Mouse (Mus musculus) urinary bladder, postnatal 36 days (tissue): ENCODE measurements around the gene Ap5b1.

ENCODE experiments used
- DNase-seq, 2 experiments: peaks; one replicate each; pipeline ENCODE4 v3.0.0; 2022; ENCODE audit warnings: low spot score in 2 of 2, mixed read lengths in 1 of 2

The Ap5b1 gene

GRCm38 (mm10) chr19:5567534-5568469 is at the start of gene Ap5b1:
Gene Ap5b1 (plus strand): TSS chr19:5568025.
- peak; percentile 87 to 90 for DNase-seq

DNA sequence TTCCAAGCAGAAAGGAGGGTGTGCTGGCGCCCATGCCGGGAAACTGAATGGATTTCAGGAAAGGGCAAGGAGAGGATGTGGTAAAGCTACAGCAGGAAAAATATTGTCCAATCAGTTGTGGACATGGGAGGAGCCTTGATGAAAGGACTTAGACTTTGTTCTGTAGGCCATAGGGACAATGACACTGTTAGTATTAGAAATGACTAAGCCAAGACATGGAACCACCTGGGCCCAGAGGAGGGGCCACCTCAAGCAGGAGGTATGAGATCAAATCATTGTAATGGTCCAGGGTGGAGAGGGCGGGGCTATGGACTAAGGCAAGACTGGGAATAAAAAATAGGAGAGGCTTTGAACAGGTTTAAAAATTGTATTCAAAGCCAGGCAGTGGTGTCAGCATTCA is 49.1 kb upstream of the Ap5b1 start:
- no peak for DNase-seq

DNA sequence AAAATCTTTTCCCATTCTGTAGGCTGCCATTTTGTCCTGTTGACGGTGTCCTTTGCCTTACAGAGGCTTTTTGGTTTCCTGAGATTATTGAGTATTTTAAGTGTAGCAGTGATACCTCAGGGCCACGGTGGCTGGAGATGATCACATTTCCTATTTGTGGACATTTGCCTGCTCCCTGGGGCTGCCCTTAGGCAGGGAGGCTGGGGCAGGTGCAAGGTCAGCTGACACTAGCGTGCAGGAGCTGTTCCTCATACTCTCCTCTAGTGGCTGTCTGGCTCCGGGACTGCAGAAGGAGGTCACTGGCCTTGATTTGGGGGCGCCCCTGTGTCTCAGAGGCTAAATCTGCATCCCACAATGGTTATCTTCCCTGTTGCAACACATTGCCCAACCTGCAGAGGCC is 42.6 kb upstream of the Ap5b1 start:
- no peak for DNase-seq

GRCm38 (mm10) chr19:5529325-5530137 is 38.3 kb upstream of the Ap5b1 start:
- DNase-seq = peak; percentile 98

- DNase-seq = no peak
Observed at GRCm38 (mm10) chr19:5530138-5530524, 37.7 kb upstream of the Ap5b1 start.

- DNase-seq = no peak
Observed at GRCm38 (mm10) chr19:5532520-5532919, 35.3 kb upstream of the Ap5b1 start.

- DNase-seq = no peak
Observed at GRCm38 (mm10) chr19:5538786-5539185, 29.0 kb upstream of the Ap5b1 start.

GRCm38 (mm10) chr19:5543362-5543761 is 24.5 kb upstream of the Ap5b1 start:
- no peak for DNase-seq

- no peak for DNase-seq
Observed at GRCm38 (mm10) chr19:5544031-5544430, 23.8 kb upstream of the Ap5b1 start.

DNA sequence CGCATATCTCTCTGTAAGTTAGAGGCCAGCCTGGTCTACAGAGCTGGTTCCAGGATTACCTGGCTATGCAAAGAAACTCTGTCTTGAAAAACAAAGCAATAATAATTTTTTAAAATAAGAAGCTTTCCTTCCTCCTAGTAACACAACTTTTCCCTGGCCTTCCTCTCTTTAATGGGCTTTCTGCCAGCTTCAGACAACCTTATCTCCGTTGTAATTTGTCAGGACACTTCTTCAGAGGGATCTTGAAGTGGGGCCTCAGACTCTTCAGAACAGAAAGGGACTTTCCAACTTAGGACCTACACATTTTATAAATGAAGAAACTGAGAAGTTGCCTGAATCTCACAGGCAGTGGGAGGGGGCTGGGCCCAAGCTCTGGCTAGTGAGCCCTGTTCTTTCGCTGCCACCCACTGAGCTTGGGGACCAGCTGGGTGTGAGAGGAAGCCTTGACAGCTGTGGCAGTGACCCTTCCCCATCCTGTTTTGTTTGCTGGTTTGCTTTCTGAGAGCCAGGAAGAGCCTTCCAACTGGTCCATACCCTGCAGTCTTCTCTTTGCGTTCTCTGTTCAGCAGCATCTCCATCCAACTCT is 20.3 kb upstream of the Ap5b1 start:
- DNase-seq = no peak

GRCm38 (mm10) chr19:5553802-5554201 is 14.0 kb upstream of the Ap5b1 start:
- no peak for DNase-seq

- DNase-seq = peak; percentile 20 to 40
Observed at GRCm38 (mm10) chr19:5554212-5554611, 13.6 kb upstream of the Ap5b1 start.

- DNase-seq = no peak
Observed at GRCm38 (mm10) chr19:5558169-5558568, 9.7 kb upstream of the Ap5b1 start.

DNA sequence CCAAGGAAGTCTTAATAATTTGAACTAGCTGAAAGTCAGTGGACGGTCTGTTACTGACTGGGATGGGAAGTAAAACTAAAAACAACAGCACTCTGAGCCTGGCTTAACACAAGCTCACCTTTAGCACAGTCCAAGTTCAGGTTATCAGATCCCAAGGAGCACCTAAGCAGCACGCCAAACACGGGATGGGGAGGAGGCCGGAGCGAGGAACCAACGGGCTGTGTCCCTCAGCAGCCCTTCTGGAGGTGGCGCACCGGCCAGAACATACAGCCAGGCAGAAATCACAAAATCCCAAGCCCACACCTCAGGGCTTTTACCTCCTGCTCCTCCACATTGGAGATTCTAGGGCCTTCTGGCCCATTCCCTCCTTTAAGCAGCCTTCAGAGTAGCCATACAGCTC is 9.1 kb upstream of the Ap5b1 start:
- no peak for DNase-seq

DNA sequence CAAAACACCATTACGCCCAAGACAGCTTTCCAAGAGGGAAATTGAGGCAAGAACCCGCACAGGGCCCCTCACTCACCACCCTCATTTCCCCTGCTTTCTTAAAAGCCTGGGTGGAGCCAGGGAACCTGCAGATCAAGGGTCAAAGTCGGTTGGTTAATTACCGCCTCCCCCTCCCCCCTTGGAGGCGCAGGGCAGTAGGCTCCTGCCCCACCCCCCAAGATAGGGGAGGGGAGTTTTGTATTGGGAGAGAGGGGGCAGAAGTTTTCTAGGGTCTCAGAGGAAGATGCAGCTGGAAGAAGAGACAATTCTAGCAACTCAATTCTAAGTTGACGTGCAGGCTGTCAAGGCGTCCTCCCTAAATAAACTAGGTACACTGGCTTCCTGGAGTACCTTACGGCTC is 8.6 kb upstream of the Ap5b1 start:
- DNase-seq = no peak

GRCm38 (mm10) chr19:5559631-5560456 is 8.0 kb upstream of the Ap5b1 start:
- DNase-seq = no peak

DNA sequence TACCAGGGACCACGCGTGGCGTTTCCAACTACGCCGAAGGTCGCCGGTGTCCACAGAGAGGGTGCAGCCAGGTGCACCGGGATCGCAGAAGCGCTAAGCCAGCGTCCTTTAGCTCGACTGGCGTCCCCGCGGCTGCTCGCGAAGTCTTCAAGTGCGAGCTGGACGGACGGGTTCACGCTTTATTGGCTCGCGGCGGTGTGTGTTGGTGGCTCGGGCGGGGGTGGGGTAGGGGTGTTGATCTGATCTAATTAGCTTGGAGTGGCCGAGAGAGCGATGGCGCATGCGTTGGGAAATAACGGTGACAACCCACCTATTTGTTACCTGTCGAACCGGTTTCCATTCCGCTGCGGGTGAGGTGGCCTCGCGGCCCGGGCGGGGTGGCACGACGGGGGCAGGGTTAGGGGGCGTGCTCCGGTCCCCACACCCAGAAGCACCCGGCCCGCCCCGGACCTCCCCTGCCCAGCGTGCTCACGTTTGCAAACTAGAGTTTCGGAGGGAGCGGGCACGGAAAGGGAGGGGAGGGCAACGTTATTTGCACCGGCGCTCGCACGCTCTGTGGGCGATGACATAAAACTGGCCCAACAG is 7.3 kb upstream of the Ap5b1 start, which contains the start of gene Ovol1:
Ovol1 (minus strand) TSS at position 190 of the 585 bp plus-strand sequence.
- DNase-seq = peak; percentile 76 to 78

DNA sequence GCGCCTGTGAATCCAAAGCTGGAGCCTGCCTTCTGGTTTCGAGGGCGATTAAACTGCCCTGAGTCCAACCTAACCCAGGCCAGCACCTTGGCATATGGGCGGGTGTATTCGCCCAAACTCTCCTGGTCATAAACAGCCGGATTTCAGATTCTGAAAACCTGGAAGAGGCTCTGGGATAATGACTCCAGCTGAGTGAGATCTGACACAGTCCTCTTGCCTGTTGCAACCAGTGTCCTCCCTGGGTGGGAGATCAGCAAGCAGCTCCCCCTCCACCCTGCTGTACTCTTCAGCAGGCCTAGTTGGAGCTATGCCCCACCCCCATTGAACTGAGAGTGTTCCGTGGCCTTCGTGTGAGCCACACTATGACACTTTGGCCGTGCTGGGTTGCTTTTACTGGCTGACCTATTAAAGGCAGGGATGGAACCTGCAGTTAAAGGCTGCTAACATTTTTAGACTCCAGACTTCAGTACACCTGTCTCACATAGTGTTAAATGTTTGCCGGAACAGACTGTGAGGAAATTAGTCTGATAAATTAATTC is 6.5 kb upstream of the Ap5b1 start:
- no peak for DNase-seq

DNA sequence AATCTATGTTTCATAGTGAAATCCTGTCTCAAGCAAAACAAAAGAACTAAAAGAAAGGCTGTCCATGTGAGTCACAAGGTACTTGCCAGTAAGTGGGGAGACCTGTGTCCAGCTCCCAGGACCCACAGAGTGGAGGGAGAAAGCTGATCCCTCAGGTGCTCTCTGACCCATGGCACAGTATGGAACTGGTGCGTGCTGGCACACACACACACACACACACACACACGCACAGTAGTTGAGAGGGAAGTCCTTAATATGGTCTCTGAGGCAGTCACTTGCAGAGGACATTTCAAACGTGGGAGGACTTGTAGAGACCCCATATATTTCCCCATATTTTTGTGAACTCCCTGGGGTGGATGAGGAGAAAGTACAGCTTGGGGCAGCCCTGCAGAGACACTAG is 5.9 kb upstream of the Ap5b1 start:
- DNase-seq = no peak

GRCm38 (mm10) chr19:5562776-5563175 is 5.0 kb upstream of the Ap5b1 start:
- no peak for DNase-seq

DNA sequence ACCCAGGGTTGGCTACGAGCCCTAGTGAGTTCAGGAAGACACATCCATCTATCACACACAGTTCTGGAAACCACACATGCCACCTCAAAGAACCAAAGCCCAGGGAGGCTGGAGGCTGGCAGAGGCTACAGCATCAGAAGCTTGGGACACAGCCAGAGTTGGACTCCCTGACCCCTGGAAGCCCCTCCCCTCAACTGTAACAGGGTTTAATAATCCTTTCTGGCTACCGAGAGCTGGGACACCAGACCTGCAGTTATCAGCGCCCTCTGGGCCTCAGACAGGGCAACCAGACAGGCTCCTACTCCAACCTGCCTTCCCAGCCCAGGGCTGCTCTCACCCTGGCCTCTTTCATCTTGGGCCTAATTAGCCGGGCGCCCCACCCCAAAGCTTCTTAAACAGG is 1.5 kb upstream of the Ap5b1 start:
- DNase-seq = no peak
